Comparison of ENCODE assay signal across 21 mouse cellular contexts in the genomic region with DNA sequence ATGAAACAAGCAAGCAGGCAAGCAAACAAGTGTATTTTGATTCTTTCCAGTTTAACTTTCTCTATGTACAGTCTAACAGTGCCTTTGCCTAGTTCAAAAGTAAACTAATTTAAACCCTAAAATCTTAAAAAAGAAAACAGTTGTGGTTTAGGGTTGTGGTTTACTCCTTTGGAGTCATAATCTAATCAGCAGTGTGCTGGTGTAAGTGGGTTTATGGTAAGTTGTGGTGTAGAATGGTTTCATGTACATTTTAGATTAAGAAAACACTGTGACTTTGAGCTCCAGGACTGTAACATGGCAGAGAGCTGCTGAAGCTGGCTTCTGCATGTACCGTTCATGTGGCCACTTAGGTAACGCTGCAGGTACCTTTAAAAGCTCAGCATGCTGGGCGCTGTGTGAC. TPM values are rescaled to one million over a fixed set of nuclear protein-coding genes. Genes with fewer than 3 reads are reported as not detected.
"Had no signal": no experiment of that assay in that cellular context is flagged by ENCODE, and none has a peak within 500 bp of the region (broad histone marks: within the 10 kb centered on the region; RNA-seq: fewer than 3 reads in every experiment).

No protein-coding gene starts in this region.

- H3K4me2 ChIP-seq: limb, embryonic 13.5 days; liver, embryonic 13.5 days; lung, embryonic 14.5 days; midbrain, embryonic 11.5 days; neural tube, embryonic 12.5 days; neural tube, embryonic 15.5 days had no signal

- ATAC-seq: intestine, embryonic 16.5 days; lung, postnatal 0 days had no signal

- H3K27ac ChIP-seq: kidney, postnatal 0 days; limb, embryonic 10.5 days; limb, embryonic 13.5 days; liver, embryonic 13.5 days; neural tube, embryonic 12.5 days; neural tube, embryonic 15.5 days had no signal

- H3K9ac ChIP-seq: limb, embryonic 13.5 days; liver, embryonic 13.5 days; lung, embryonic 14.5 days; neural tube, embryonic 12.5 days; neural tube, embryonic 15.5 days had no signal

- H3K27me3 ChIP-seq: limb, embryonic 13.5 days; liver, embryonic 13.5 days; neural tube, embryonic 12.5 days; neural tube, embryonic 15.5 days had no signal

- H3K9me3 ChIP-seq: limb, embryonic 10.5 days; limb, embryonic 13.5 days; liver, embryonic 13.5 days; neural tube, embryonic 12.5 days; neural tube, embryonic 15.5 days had no signal

- DNase-seq: kidney, adult 2 months; kidney, postnatal 25 days; liver; liver, embryonic 13.5 days; lung, embryonic 14.5 days; lung, postnatal 36 days; midbrain, embryonic 14.5 days; retina, postnatal 1 day; right cerebral cortex, postnatal 25 days; thymus, adult 18-20 months; thymus, postnatal 36 days had no signal

- H3K4me3 ChIP-seq: limb, embryonic 10.5 days; limb, embryonic 13.5 days; liver, embryonic 13.5 days; neural tube, embryonic 12.5 days; neural tube, embryonic 15.5 days had no signal

RNA-seq across cellular contexts. Expression of gene Cd200r1, which starts 38.0 kb away (rescaled TPM):
- total RNA-seq: midbrain, postnatal 0 days had no signal
- polyA plus RNA-seq: testis, adult 2 months had no signal
